Comparison of ENCODE assay signal across 8 mouse cellular contexts in genomic region chr12:76709795-76710350, GRCm38 (mm10). TPM values are rescaled to one million over a fixed set of nuclear protein-coding genes. Genes with fewer than 3 reads are reported as not detected.
DNase-seq lines count a peak whose midpoint lies in the region; ATAC-seq and TF ChIP-seq lines count a peak whose summit lies in the region.

No protein-coding gene starts in this region.

- peaks cover 58% of the 10 kb centered on the region for H3K27me3 ChIP-seq in embryonic facial prominence, embryonic 15.5 days
- H3K27me3 ChIP-seq in heart, embryonic 10.5 days (ENCODE audit: insufficient read depth, poor library complexity, severe bottlenecking), result peaks cover 68% of the 10 kb centered on the region
- H3K27me3 ChIP-seq in liver, adult 2 months (ENCODE audit: control insufficient read depth, insufficient read depth, low read length), result peaks cover 18% of the 10 kb centered on the region
- peaks cover 5% of the 10 kb centered on the region; the same call in 1 of the 2 replicates for H3K27me3 ChIP-seq in midbrain, postnatal 0 days (ENCODE audit: insufficient read depth, low read length)

- H3K4me1 ChIP-seq in embryonic facial prominence, embryonic 15.5 days, result peaks cover 29% of the 10 kb centered on the region
- peaks cover 30% of the 10 kb centered on the region for H3K4me1 ChIP-seq in heart, embryonic 10.5 days
- peaks cover 3% of the 10 kb centered on the region; the same call in 1 of the 2 replicates for H3K4me1 ChIP-seq in liver, adult 2 months (ENCODE audit: control insufficient read depth, insufficient read depth, low read length)
- peaks cover 12% of the 10 kb centered on the region; the same call in 1 of the 2 replicates for H3K4me1 ChIP-seq in midbrain, postnatal 0 days (ENCODE audit: insufficient read depth, low read length)

- H3K9ac ChIP-seq in embryonic facial prominence, embryonic 15.5 days, result peak overlapping the region; percentile 16
- H3K9ac ChIP-seq in liver, adult 2 months (ENCODE audit: low read depth, low read length), result peak overlapping the region; percentile 79
- peak overlapping the region; percentile 78 for H3K9ac ChIP-seq in midbrain, postnatal 0 days (replicated peaks; ENCODE audit: low read length, poor library complexity, severe bottlenecking)

- 0% methylated on average over 51 of the region's 55 CpGs for WGBS in embryonic facial prominence, embryonic 15.5 days
- 1% methylated on average over 48 of the region's 55 CpGs for WGBS in heart, embryonic 10.5 days
- WGBS in liver, adult 2 months, result under 1% methylated on average over 48 of the region's 55 CpGs
- under 1% methylated on average over 34 of the region's 55 CpGs for WGBS in midbrain, postnatal 0 days

- H3K36me3 ChIP-seq in embryonic facial prominence, embryonic 15.5 days, result no peaks in the 10 kb centered on the region
- no peaks in the 10 kb centered on the region for H3K36me3 ChIP-seq in heart, embryonic 10.5 days
- H3K36me3 ChIP-seq in liver, adult 2 months (ENCODE audit: control insufficient read depth, insufficient read depth, low read length), result no peaks in the 10 kb centered on the region
- no peaks in the 10 kb centered on the region for H3K36me3 ChIP-seq in midbrain, postnatal 0 days (ENCODE audit: insufficient read depth, low read length)

- H3K79me2 ChIP-seq in liver, adult 2 months (ENCODE audit: control insufficient read depth, insufficient read depth, low read length), result no peaks in the 10 kb centered on the region

- H3K4me2 ChIP-seq in embryonic facial prominence, embryonic 15.5 days (replicated peaks), result peak overlapping the region; percentile 99
- H3K4me2 ChIP-seq in midbrain, postnatal 0 days (ENCODE audit: low read depth, low read length, poor library complexity, severe bottlenecking), result peak overlapping the region; percentile 94

- ATAC-seq in embryonic facial prominence, embryonic 15.5 days (ENCODE audit: insufficient number of reproducible peaks, low FRiP score, low TSS enrichment, low read depth), result peak; percentile 81
- peak; percentile 79 for ATAC-seq in midbrain, postnatal 0 days (ENCODE audit: low FRiP score)

- no peak for TF ChIP-seq POLR2A in liver, adult 2 months (IDR thresholded peaks at IDR 0.05; ENCODE audit: extremely low read depth, insufficient read depth, low read length)

- peak; percentile 67 for DNase-seq in A20 (ENCODE audit: low read depth, low spot score)
- DNase-seq in adrenal gland, postnatal 36 days, result peak; percentile 87 to 90
- peak; percentile 94 for DNase-seq in heart, embryonic 10.5 days (ENCODE audit: low spot score)
- peak; percentile 29 for DNase-seq in kidney, adult 9 months
- peak; percentile 9 for DNase-seq in liver, adult 2 months (ENCODE audit: extremely low read depth, low read depth, low spot score)
- DNase-seq in midbrain, postnatal 0 days (ENCODE audit: low spot score), result peak; percentile 74
- peak; percentile 78 to 81 for DNase-seq in spleen, postnatal 14 days (ENCODE audit: low spot score in 2 of 2)

- H3K27ac ChIP-seq in embryonic facial prominence, embryonic 15.5 days (replicated peaks), result no peak overlapping the region
- H3K27ac ChIP-seq in heart, embryonic 10.5 days, result peak overlapping the region; percentile 94
- no peak overlapping the region for H3K27ac ChIP-seq in liver, adult 2 months (replicated peaks; ENCODE audit: insufficient read depth, low read depth, low read length)
- peak overlapping the region; percentile 71 for H3K27ac ChIP-seq in midbrain, postnatal 0 days (ENCODE audit: low read depth, low read length)

- H3K4me3 ChIP-seq in embryonic facial prominence, embryonic 15.5 days (replicated peaks), result peak overlapping the region; percentile 59
- H3K4me3 ChIP-seq in heart, embryonic 10.5 days, result peak overlapping the region; percentile 89
- peak overlapping the region; percentile 97 for H3K4me3 ChIP-seq in liver, adult 2 months (ENCODE audit: insufficient read depth, low read depth, low read length)
- H3K4me3 ChIP-seq in midbrain, postnatal 0 days (ENCODE audit: low read depth, low read length), result peak overlapping the region; percentile 70

- TF ChIP-seq CTCF in liver, adult 2 months (IDR thresholded peaks at IDR 0.05; ENCODE audit: low read depth, low read length), result no peak
- no peak for TF ChIP-seq CTCF in midbrain, postnatal 0 days (IDR thresholded peaks at IDR 0.05)

- H3K9me3 ChIP-seq in embryonic facial prominence, embryonic 15.5 days (replicated peaks), result no peaks in the 10 kb centered on the region
- H3K9me3 ChIP-seq in heart, embryonic 10.5 days, result no peaks in the 10 kb centered on the region
- no peaks in the 10 kb centered on the region for H3K9me3 ChIP-seq in midbrain, postnatal 0 days (ENCODE audit: low read length)

RNA-seq across cellular contexts. Expression of gene Sptb, which starts 0.5 kb away (rescaled TPM):
- 10 to 100 TPM; 18.7 to 59.4 TPM for total RNA-seq in adrenal gland, postnatal 36 days (2021)
- 0.76 and 0.85 TPM in 2 replicates for polyA plus RNA-seq in embryonic facial prominence, embryonic 15.5 days (2015; fragmentation: Nextera tagmentation; extraction: Ambion mirVana)
- polyA plus RNA-seq in heart, embryonic 10.5 days (2016; fragmentation: Nextera tagmentation; extraction: Ambion mirVana), result 11.5 and 17.4 TPM in 2 replicates
- 0.46 and 0.54 TPM in 2 replicates for total RNA-seq in liver, adult 2 months (2014; rRNA removed)
- polyA plus RNA-seq in liver, adult 2 months (2012; rRNA removed), result 0.31 and 0.43 TPM in 2 replicates
- total RNA-seq in midbrain, postnatal 0 days (2014; rRNA removed), result 31.1 and 32.8 TPM in 2 replicates
- 4.3 and 4.8 TPM in 2 replicates for polyA plus RNA-seq in midbrain, postnatal 0 days (2015; fragmentation: Nextera tagmentation; extraction: Ambion mirVana)

RNA-seq across cellular contexts. Expression of gene Churc1, which starts 55.5 kb away (rescaled TPM):
- 10 to 100 TPM; 77.8 to 87.4 TPM for total RNA-seq in adrenal gland, postnatal 36 days (2021)
- polyA plus RNA-seq in embryonic facial prominence, embryonic 15.5 days (2015; fragmentation: Nextera tagmentation; extraction: Ambion mirVana), result 125 and 127 TPM in 2 replicates
- 145 and 165 TPM in 2 replicates for polyA plus RNA-seq in heart, embryonic 10.5 days (2016; fragmentation: Nextera tagmentation; extraction: Ambion mirVana)
- 94.0 and 99.2 TPM in 2 replicates for total RNA-seq in liver, adult 2 months (2014; rRNA removed)
- 51.8 and 54.8 TPM in 2 replicates for polyA plus RNA-seq in liver, adult 2 months (2012; rRNA removed)
- 60.3 and 66.9 TPM in 2 replicates for total RNA-seq in midbrain, postnatal 0 days (2014; rRNA removed)
- 120 and 124 TPM in 2 replicates for polyA plus RNA-seq in midbrain, postnatal 0 days (2015; fragmentation: Nextera tagmentation; extraction: Ambion mirVana)

RNA-seq across cellular contexts. Expression of gene Fntb, which starts 55.5 kb away (rescaled TPM):
- 10 to 100 TPM; 12.5 to 13.2 TPM for total RNA-seq in adrenal gland, postnatal 36 days (2021)
- 46.8 and 47.1 TPM in 2 replicates for polyA plus RNA-seq in embryonic facial prominence, embryonic 15.5 days (2015; fragmentation: Nextera tagmentation; extraction: Ambion mirVana)
- 36.9 and 39.2 TPM in 2 replicates for polyA plus RNA-seq in heart, embryonic 10.5 days (2016; fragmentation: Nextera tagmentation; extraction: Ambion mirVana)
- 1.4 and 1.7 TPM in 2 replicates for total RNA-seq in liver, adult 2 months (2014; rRNA removed)
- 5.2 and 6.5 TPM in 2 replicates for polyA plus RNA-seq in liver, adult 2 months (2012; rRNA removed)
- 33.3 and 34.3 TPM in 2 replicates for total RNA-seq in midbrain, postnatal 0 days (2014; rRNA removed)
- 36.6 and 37.8 TPM in 2 replicates for polyA plus RNA-seq in midbrain, postnatal 0 days (2015; fragmentation: Nextera tagmentation; extraction: Ambion mirVana)

Comparison
In these comparisons a context has a peak if more than half of its experiments do, and no peak if none do; other contexts are left out.
1. DNase-seq: peak in every context shown above with its lines; median percentile 94 in heart, embryonic 10.5 days; 88 in adrenal gland, postnatal 36 days; 80 in spleen, postnatal 14 days; 74 in midbrain, postnatal 0 days; 67 in A20; 29 in kidney, adult 9 months; 9 in liver, adult 2 months.
2. H3K27ac ChIP-seq: peak in heart, embryonic 10.5 days (single experiment) and midbrain, postnatal 0 days (single experiment); none in embryonic facial prominence, embryonic 15.5 days (single experiment) and liver, adult 2 months (single experiment).
3. H3K9ac ChIP-seq: peak in every context shown above with its lines; median percentile 79 in liver, adult 2 months; 78 in midbrain, postnatal 0 days; 16 in embryonic facial prominence, embryonic 15.5 days.
4. Peak in every context shown above with its lines, with median percentiles within 50 percentile points of each other: H3K4me3 ChIP-seq.